Mouse (Mus musculus): Measurements from ENCODE around the gene Jak1. TPM values are rescaled to one million over a fixed set of nuclear protein-coding genes. Genes with fewer than 3 reads are reported as not detected.

Jak1 gene
- total RNA-seq, 2 experiments from 2014 or later, result 122 to 126 TPM

Other genes starting within 250 kb of the Jak1 start
- gene Gm10577, start 244.6 kb downstream of the Jak1 start, total RNA-seq (2021), result not detected
- 10 to 100 TPM; 16.7 to 21.5 TPM for gene Raver2, start 196.3 kb downstream of the Jak1 start, total RNA-seq (2021)
- gene Ak4, start 154.0 kb upstream of the Jak1 start, total RNA-seq (2021), result 10 to 100 TPM; 34.2 to 40.7 TPM
- 100 to 1,000 TPM; 304 to 330 TPM for gene Dnajc6, start 231.4 kb upstream of the Jak1 start, total RNA-seq (2021)

Measured in left cerebral cortex, postnatal 36 days (tissue).